Mouse (Mus musculus) midbrain, embryonic 12.5 days (tissue): ENCODE data around the gene Grid1. TPM values are rescaled to one million over a fixed set of nuclear protein-coding genes. Genes with fewer than 3 reads are reported as not detected.

Experiments
- ATAC-seq: fragments of 200-750 bp; cut with Nextera tagmentation; 2 replicates; pipeline ENCODE4 v1.8.0; 2017; ENCODE audit warnings: low read depth, moderate TSS enrichment, moderate library complexity; ENCODE audit not compliant: low FRiP score
- H3K27ac ChIP-seq: fragments of 300-500 bp; sonication (generic); replicated peaks from 2 replicates; pipeline ENCODE4 v1.5.1; 2016; ENCODE audit warnings: mild to moderate bottlenecking
- H3K27me3 ChIP-seq: fragments of 300-500 bp; sonication (generic); 2 replicates; pipeline ENCODE4 v1.6.1; 2016; ENCODE audit warnings: mild to moderate bottlenecking
- H3K36me3 ChIP-seq: fragments of 300-500 bp; sonication (generic); 2 replicates; pipeline ENCODE4 v1.6.1; 2016
- H3K4me1 ChIP-seq: fragments of 300-500 bp; sonication (generic); 2 replicates; pipeline ENCODE4 v1.6.1; 2016
- H3K4me2 ChIP-seq: fragments of 300-500 bp; sonication (generic); replicated peaks from 2 replicates; pipeline ENCODE4 v1.6.1; 2016; ENCODE audit warnings: mild to moderate bottlenecking, moderate library complexity
- H3K4me3 ChIP-seq: fragments of 300-500 bp; sonication (generic); 2 replicates; pipeline ENCODE4 v1.5.1; 2016; ENCODE audit warnings: mild to moderate bottlenecking
- H3K9ac ChIP-seq: fragments of 300-500 bp; sonication (generic); replicated peaks from 2 replicates; pipeline ENCODE4 v1.6.1; 2016; ENCODE audit warnings: mild to moderate bottlenecking, moderate library complexity
- H3K9me3 ChIP-seq: fragments of 300-500 bp; sonication (generic); 2 replicates; pipeline ENCODE4 v1.6.1; 2016; ENCODE audit warnings: mild to moderate bottlenecking
- WGBS: fragments of 180-500 bp; shearing (Covaris S2); methylation state at CpG from one replicate; pipeline ENCODE4 v1.1.7; 2016; 5-methylcytosine and 5-hydroxymethylcytosine counted together
- polyA plus RNA-seq: library from polyadenylated mRNA; unstranded; fragments of >200 nt; fragmentation: Nextera tagmentation; extraction: Ambion mirVana; gene quantifications from 2 replicates; pipeline ENCODE4 v1.2.1, GENCODE M21; 2016

The Grid1 gene
- polyA plus RNA-seq, 1 experiment from 2014 or later: 1.3 TPM

GRCm38 (mm10) chr14:35453702-35454101, 633.8 kb downstream of the Grid1 start:
- WGBS: 93% methylated on average over 7 of the region's 7 CpGs
- H3K9me3 ChIP-seq: no peaks in the 10 kb centered on the region
- no peak overlapping the region for H3K9ac ChIP-seq
- no peaks in the 10 kb centered on the region for H3K36me3 ChIP-seq
- H3K4me1 ChIP-seq: no peaks in the 10 kb centered on the region
- no peak overlapping the region for H3K4me3 ChIP-seq
- no peak for ATAC-seq
- H3K4me2 ChIP-seq: no peak overlapping the region
- H3K27ac ChIP-seq: no peak overlapping the region
- H3K27me3 ChIP-seq: no peaks in the 10 kb centered on the region

- Histone ChIP-seq H3K27me3 (no peaks in the 10 kb centered on the region), H3K9me3 (no peaks in the 10 kb centered on the region), H3K36me3 (no peaks in the 10 kb centered on the region), H3K4me3 (no peak overlapping the region), H3K4me2 (no peak overlapping the region), H3K9ac (no peak overlapping the region), H3K4me1 (no peaks in the 10 kb centered on the region), H3K27ac (no peak overlapping the region)
- no peak for ATAC-seq
- 73% methylated on average over 6 of the region's 6 CpGs for WGBS
Observed at GRCm38 (mm10) chr14:35468254-35468653, 648.3 kb downstream of the Grid1 start.

- no peaks in the 10 kb centered on the region for H3K36me3 ChIP-seq
- no peak overlapping the region for H3K4me3 ChIP-seq
- no peak overlapping the region for H3K9ac ChIP-seq
- WGBS: 76% methylated on average over 2 of the region's 2 CpGs
- no peak overlapping the region for H3K27ac ChIP-seq
- H3K4me2 ChIP-seq: no peak overlapping the region
- ATAC-seq: no peak
- no peaks in the 10 kb centered on the region for H3K4me1 ChIP-seq
- H3K27me3 ChIP-seq: no peaks in the 10 kb centered on the region
- no peaks in the 10 kb centered on the region for H3K9me3 ChIP-seq
Observed at GRCm38 (mm10) chr14:35486017-35486416, 666.1 kb downstream of the Grid1 start.

- no peak for ATAC-seq
- no peak overlapping the region for H3K27ac ChIP-seq
- no peak overlapping the region for H3K4me3 ChIP-seq
- no peaks in the 10 kb centered on the region for H3K4me1 ChIP-seq
- no peak overlapping the region for H3K9ac ChIP-seq
- H3K9me3 ChIP-seq: no peaks in the 10 kb centered on the region
- no peaks in the 10 kb centered on the region for H3K36me3 ChIP-seq
- H3K27me3 ChIP-seq: no peaks in the 10 kb centered on the region
- H3K4me2 ChIP-seq: no peak overlapping the region
- 72% methylated on average over 5 of the region's 5 CpGs for WGBS
Observed at GRCm38 (mm10) chr14:35502324-35502723, 682.4 kb downstream of the Grid1 start.

- ATAC-seq: no peak
- Histone ChIP-seq H3K27me3 (no peaks in the 10 kb centered on the region), H3K27ac (no peak overlapping the region)
Observed at GRCm38 (mm10) chr14:35519402-35519801, 699.5 kb downstream of the Grid1 start.

GRCm38 (mm10) chr14:35538835-35539234, 718.9 kb downstream of the Grid1 start:
- Histone ChIP-seq H3K9me3 (no peaks in the 10 kb centered on the region), H3K27ac (no peak overlapping the region), H3K27me3 (no peaks in the 10 kb centered on the region), H3K4me2 (no peak overlapping the region), H3K36me3 (no peaks in the 10 kb centered on the region), H3K9ac (no peak overlapping the region), H3K4me1 (no peaks in the 10 kb centered on the region), H3K4me3 (no peak overlapping the region)
- ATAC-seq: no peak
- 86% methylated on average over 3 of the region's 3 CpGs for WGBS

More at GRCm38 (mm10) chr14:35519402-35519801, 699.5 kb downstream of the Grid1 start:
- Histone ChIP-seq H3K9me3 (no peaks in the 10 kb centered on the region), H3K4me1 (no peaks in the 10 kb centered on the region), H3K9ac (no peak overlapping the region), H3K4me2 (no peak overlapping the region), H3K36me3 (no peaks in the 10 kb centered on the region), H3K4me3 (no peak overlapping the region)

- peak; percentile 63; the same call in 1 of the 2 replicates for ATAC-seq
- WGBS: 23% methylated on average over 4 of the region's 4 CpGs
- no peak overlapping the region for H3K9ac ChIP-seq
Observed at GRCm38 (mm10) chr14:35541254-35541991, 721.5 kb downstream of the Grid1 start.

GRCm38 (mm10) chr14:35541992-35542380, 722.1 kb downstream of the Grid1 start:
- Histone ChIP-seq H3K4me1 (no peaks in the 10 kb centered on the region), H3K4me2 (no peak overlapping the region), H3K27ac (no peak overlapping the region), H3K27me3 (no peaks in the 10 kb centered on the region), H3K36me3 (no peaks in the 10 kb centered on the region), H3K9ac (no peak overlapping the region), H3K9me3 (no peaks in the 10 kb centered on the region), H3K4me3 (no peak overlapping the region)
- 74% methylated on average over 1 of the region's 1 CpGs for WGBS
- no peak for ATAC-seq

More at GRCm38 (mm10) chr14:35541254-35541991, 721.5 kb downstream of the Grid1 start:
- Histone ChIP-seq H3K4me2 (no peak overlapping the region), H3K4me3 (no peak overlapping the region), H3K36me3 (no peaks in the 10 kb centered on the region), H3K4me1 (no peaks in the 10 kb centered on the region), H3K27ac (no peak overlapping the region), H3K27me3 (no peaks in the 10 kb centered on the region), H3K9me3 (no peaks in the 10 kb centered on the region)

GRCm38 (mm10) chr14:35554288-35554687, 734.4 kb downstream of the Grid1 start:
- no peaks in the 10 kb centered on the region for H3K27me3 ChIP-seq
- no peaks in the 10 kb centered on the region for H3K9me3 ChIP-seq
- H3K36me3 ChIP-seq: no peaks in the 10 kb centered on the region
- no peak overlapping the region for H3K9ac ChIP-seq
- no peak overlapping the region for H3K4me3 ChIP-seq
- ATAC-seq: no peak
- 81% methylated on average over 3 of the region's 3 CpGs for WGBS
- no peaks in the 10 kb centered on the region for H3K4me1 ChIP-seq
- no peak overlapping the region for H3K27ac ChIP-seq
- H3K4me2 ChIP-seq: no peak overlapping the region

GRCm38 (mm10) chr14:35561244-35561893, 741.5 kb downstream of the Grid1 start:
- 96% methylated on average over 3 of the region's 3 CpGs for WGBS
- H3K4me1 ChIP-seq: no peaks in the 10 kb centered on the region
- ATAC-seq: no peak

GRCm38 (mm10) chr14:35572991-35573502, 753.1 kb downstream of the Grid1 start:
- Histone ChIP-seq H3K4me3 (no peak overlapping the region), H3K4me1 (0 out of 2 replicates have a peak, but pooled peaks cover 4% of the 10 kb centered on the region), H3K36me3 (no peaks in the 10 kb centered on the region), H3K27ac (no peak overlapping the region), H3K4me2 (no peak overlapping the region), H3K27me3 (no peaks in the 10 kb centered on the region), H3K9ac (no peak overlapping the region), H3K9me3 (no peaks in the 10 kb centered on the region)
- 77% methylated on average over 4 of the region's 4 CpGs for WGBS
- ATAC-seq: no peak

More at GRCm38 (mm10) chr14:35561244-35561893, 741.5 kb downstream of the Grid1 start:
- no peak overlapping the region for H3K4me2 ChIP-seq
- H3K9me3 ChIP-seq: no peaks in the 10 kb centered on the region
- H3K36me3 ChIP-seq: no peaks in the 10 kb centered on the region
- no peak overlapping the region for H3K4me3 ChIP-seq
- H3K9ac ChIP-seq: no peak overlapping the region
- no peaks in the 10 kb centered on the region for H3K27me3 ChIP-seq
- no peak overlapping the region for H3K27ac ChIP-seq

- 82% methylated on average over 2 of the region's 2 CpGs for WGBS
- no peak overlapping the region for H3K27ac ChIP-seq
- no peaks in the 10 kb centered on the region for H3K9me3 ChIP-seq
Observed at GRCm38 (mm10) chr14:35574489-35574888, 754.6 kb downstream of the Grid1 start.

More at GRCm38 (mm10) chr14:35574489-35574888, 754.6 kb downstream of the Grid1 start:
- Histone ChIP-seq H3K36me3 (no peaks in the 10 kb centered on the region), H3K9ac (no peak overlapping the region), H3K4me3 (no peak overlapping the region), H3K4me1 (0 out of 2 replicates have a peak, but pooled peaks cover 4% of the 10 kb centered on the region), H3K27me3 (no peaks in the 10 kb centered on the region), H3K4me2 (no peak overlapping the region)
- ATAC-seq: no peak
